Mouse (Mus musculus) small intestine, adult 2 months (tissue): ENCODE data around the gene BC037034. TPM values are rescaled to one million over a fixed set of nuclear protein-coding genes. Genes with fewer than 3 reads are reported as not detected.

Source experiments
- H3K27ac ChIP-seq: fragments of 200-500 bp; 2 replicates; pipeline ENCODE4 v1.5.1; 2012; ENCODE audit warnings: low read depth, low read length, control low read depth, inconsistent platforms; ENCODE audit not compliant: insufficient read depth
- H3K27me3 ChIP-seq: fragments of 200-500 bp; 2 replicates; pipeline ENCODE4 v1.6.1; 2012; ENCODE audit warnings: mild to moderate bottlenecking, moderate library complexity, low read length, inconsistent platforms; ENCODE audit not compliant: control insufficient read depth, insufficient read depth
- H3K36me3 ChIP-seq: fragments of 200-500 bp; 2 replicates; pipeline ENCODE4 v1.6.1; 2012; ENCODE audit warnings: mild to moderate bottlenecking, low read length, control low read depth, inconsistent platforms; ENCODE audit not compliant: control insufficient read depth, insufficient read depth
- H3K4me1 ChIP-seq: fragments of 200-500 bp; 2 replicates; pipeline ENCODE4 v1.6.1; 2012; ENCODE audit warnings: low read length, inconsistent platforms, mixed read lengths; ENCODE audit not compliant: control insufficient read depth, insufficient read depth, insufficient read length
- H3K4me3 ChIP-seq: fragments of 200-500 bp; 2 replicates; pipeline ENCODE4 v1.5.1; 2012; ENCODE audit warnings: low read depth, mild to moderate bottlenecking, control low read depth, inconsistent platforms, low read length, moderate library complexity
- CTCF ChIP-seq: fragments of 200-500 bp; IDR thresholded peaks from 2 replicates; pipeline ENCODE4 v1.5.1; 2012; ENCODE audit warnings: low read depth, mild to moderate bottlenecking, control low read depth, inconsistent platforms, low read length, moderate library complexity, mixed read lengths; ENCODE audit not compliant: insufficient replicate concordance, insufficient read length; ENCODE audit errors: extremely low read depth
- POLR2A ChIP-seq: fragments of 200-500 bp; IDR thresholded peaks from 2 replicates; pipeline ENCODE4 v1.6.1; 2012; ENCODE audit warnings: low read depth, mild to moderate bottlenecking, control low read depth, inconsistent platforms, low read length, moderate library complexity
- WGBS: fragments of 180-500 bp; shearing (Covaris S2); methylation state at CpG from one replicate; pipeline ENCODE4 v1.1.7; 2018; 5-methylcytosine and 5-hydroxymethylcytosine counted together
- polyA plus RNA-seq: library from polyadenylated mRNA; depleted of rRNA; stranded (reverse); fragments of >200 nt; gene quantifications from 2 replicates; pipeline ENCODE4 v1.2.3, GENCODE M21; 2012; rRNA removed

The BC037034 gene
- polyA plus RNA-seq, result 34.7 and 56.7 TPM in 2 replicates

DNA sequence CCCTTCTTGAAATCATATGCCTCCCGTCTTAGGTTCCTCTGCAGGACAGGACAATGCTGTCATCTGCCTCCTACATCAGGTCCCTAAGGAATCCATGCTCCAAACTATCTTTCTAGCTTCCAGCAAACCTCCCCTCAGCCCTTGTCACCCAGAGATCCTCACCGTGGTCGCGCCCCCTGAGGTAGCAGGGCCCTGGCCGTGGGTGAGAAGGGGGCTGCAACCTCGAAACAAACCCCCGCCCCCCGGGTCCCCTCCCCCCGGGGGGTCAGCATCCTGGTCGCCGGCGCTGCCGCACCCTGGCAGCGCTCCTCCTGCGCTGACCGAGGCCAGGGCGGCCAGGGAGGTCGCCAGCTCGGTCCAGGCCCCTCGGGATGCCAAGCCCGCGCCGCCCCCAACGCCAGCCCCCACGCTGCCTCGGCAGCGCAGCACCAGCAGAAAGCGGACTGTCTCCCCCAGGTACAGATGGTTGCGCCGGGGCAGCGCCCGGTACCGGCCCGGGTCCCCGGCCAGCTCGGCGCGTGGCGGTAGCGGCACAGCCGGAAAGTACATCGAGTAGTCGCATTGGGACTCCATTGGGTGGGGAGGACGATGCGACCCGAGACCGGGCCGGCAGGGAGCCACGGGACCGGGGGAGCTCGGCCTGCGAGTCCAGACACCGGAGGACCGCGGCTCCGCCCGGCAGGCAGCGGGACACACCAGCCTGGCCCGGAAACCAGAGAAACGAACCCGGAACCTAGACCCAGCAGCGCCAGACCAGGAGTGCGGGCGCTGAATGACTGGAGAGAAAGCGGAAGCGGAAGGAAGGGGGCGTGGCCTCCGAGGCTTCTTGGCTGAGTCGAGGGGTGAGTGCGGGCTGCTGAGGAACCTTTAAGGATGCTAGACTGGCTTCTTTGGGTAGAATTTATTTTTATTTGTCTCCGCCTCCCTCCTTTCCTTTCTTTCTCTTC lies at the start of gene BC037034:
Gene BC037034, minus strand, starts transcription at position 774 of the 947 bp plus-strand sequence.
- Histone ChIP-seq H3K27ac (peak within 1 kb of the TSS; percentile 67), H3K4me1 (peaks cover 9% of the 10 kb centered on the region; the same call in 1 of the 2 replicates), H3K36me3 (peaks cover 32% of the 10 kb centered on the region), H3K4me3 (peak within 1 kb of the TSS; percentile 94), H3K27me3 (no peaks in the 10 kb centered on the region)
- TF ChIP-seq CTCF (no peak), POLR2A (peak; percentile 92)
- 1% methylated on average over 70 of the region's 71 CpGs for WGBS

DNA sequence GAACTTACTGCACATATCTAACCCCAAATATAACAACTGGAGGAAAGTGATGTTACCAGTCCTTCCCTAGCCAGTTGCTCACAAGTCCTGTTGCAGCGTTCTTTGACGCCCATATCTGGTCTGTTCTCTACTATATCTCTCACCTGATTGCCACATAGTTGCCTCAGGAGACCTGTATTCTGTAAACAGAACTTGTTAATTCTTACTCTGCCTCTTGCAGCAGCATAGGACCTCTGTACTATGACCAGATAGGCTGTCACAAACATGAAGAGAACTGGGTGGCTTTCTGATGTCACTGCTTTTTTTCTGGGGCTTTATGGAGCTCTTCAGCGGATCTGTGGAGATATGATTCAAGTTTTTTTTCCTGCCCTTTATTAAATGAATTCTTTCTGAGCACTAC lies 49.0 kb upstream of the BC037034 start:
- no peaks in the 10 kb centered on the region for H3K27me3 ChIP-seq
- no peaks in the 10 kb centered on the region for H3K36me3 ChIP-seq
- no peak overlapping the region for H3K4me3 ChIP-seq
- TF ChIP-seq CTCF, result no peak
- no peak for TF ChIP-seq POLR2A
- H3K27ac ChIP-seq, result no peak overlapping the region
- 78% methylated on average over 3 of the region's 3 CpGs for WGBS
- no peaks in the 10 kb centered on the region for H3K4me1 ChIP-seq

- WGBS, result 71% methylated on average over 2 of the region's 2 CpGs
- H3K4me3 ChIP-seq, result no peak overlapping the region
- no peaks in the 10 kb centered on the region for H3K36me3 ChIP-seq
- H3K27me3 ChIP-seq, result no peaks in the 10 kb centered on the region
- no peak for TF ChIP-seq CTCF
- no peak for TF ChIP-seq POLR2A
- no peak overlapping the region for H3K27ac ChIP-seq
- H3K4me1 ChIP-seq, result no peaks in the 10 kb centered on the region
These were observed 35.8 kb upstream of the BC037034 start for GRCm38 (mm10) chr5:138299613-138300012.

- no peaks in the 10 kb centered on the region for H3K36me3 ChIP-seq
- H3K4me1 ChIP-seq, result peaks cover 2% of the 10 kb centered on the region; the same call in 1 of the 2 replicates
- no peak overlapping the region for H3K27ac ChIP-seq
- H3K4me3 ChIP-seq, result no peak overlapping the region
- H3K27me3 ChIP-seq, result no peaks in the 10 kb centered on the region
- TF ChIP-seq POLR2A, result no peak
- no peak for TF ChIP-seq CTCF
These were observed 30.3 kb upstream of the BC037034 start for GRCm38 (mm10) chr5:138294158-138294557.

GRCm38 (mm10) chr5:138291638-138292037 lies 27.8 kb upstream of the BC037034 start:
- Histone ChIP-seq H3K4me1 (peaks cover 2% of the 10 kb centered on the region; the same call in 1 of the 2 replicates), H3K27me3 (no peaks in the 10 kb centered on the region), H3K36me3 (no peaks in the 10 kb centered on the region), H3K4me3 (no peak overlapping the region), H3K27ac (no peak overlapping the region)
- WGBS, result 19% methylated on average over 1 of the region's 1 CpGs
- TF ChIP-seq CTCF, result no peak
- no peak for TF ChIP-seq POLR2A

GRCm38 (mm10) chr5:138287861-138288260 lies 24.0 kb upstream of the BC037034 start:
- 72% methylated on average over 3 of the region's 3 CpGs for WGBS
- no peak overlapping the region for H3K4me3 ChIP-seq
- TF ChIP-seq CTCF, result no peak
- TF ChIP-seq POLR2A, result no peak
- H3K27me3 ChIP-seq, result no peaks in the 10 kb centered on the region
- H3K27ac ChIP-seq, result no peak overlapping the region
- no peaks in the 10 kb centered on the region for H3K36me3 ChIP-seq
- peaks cover 2% of the 10 kb centered on the region; the same call in 1 of the 2 replicates for H3K4me1 ChIP-seq

- Histone ChIP-seq H3K36me3 (no peaks in the 10 kb centered on the region), H3K4me3 (no peak overlapping the region), H3K4me1 (peaks cover 6% of the 10 kb centered on the region), H3K27me3 (peaks cover 6% of the 10 kb centered on the region; the same call in 1 of the 2 replicates), H3K27ac (no peak overlapping the region)
- TF ChIP-seq POLR2A, result no peak
- TF ChIP-seq CTCF, result no peak
- 67% methylated on average over 1 of the region's 1 CpGs for WGBS
These were observed 19.7 kb upstream of the BC037034 start for GRCm38 (mm10) chr5:138283540-138283939.
